Mouse (Mus musculus): ENCODE measurements around the gene Usp43.

- TF ChIP-seq ZC3H11A (IDR thresholded peaks at IDR 0.05; ENCODE audit: low read depth, low read length), result no peak
- no peak for TF ChIP-seq CTCF (conservative IDR thresholded peaks at IDR 0.05 in 1 of 2, IDR thresholded peaks at IDR 0.05 in 1 of 2; ENCODE audit: low read depth in 2 of 2, low read length in 2 of 2)
- TF ChIP-seq MYC (IDR thresholded peaks at IDR 0.05; ENCODE audit: low read depth, low read length), result no peak
- TF ChIP-seq POLR2A (IDR thresholded peaks at IDR 0.05; ENCODE audit: low read depth, low read length), result no peak
Measured at GRCm38 (mm10) chr11:67865521-67866197, 56.3 kb downstream of the Usp43 start.
